Mouse (Mus musculus): ENCODE results near the gene Gpr25. TPM values are rescaled to one million over a fixed set of nuclear protein-coding genes. Genes with fewer than 3 reads are reported as not detected.
A peak's percentile ranks its signal among the peaks of the same experiment; 100 is the strongest.

Gene Gpr25
- total RNA-seq, 1 experiment, result not detected

DNA sequence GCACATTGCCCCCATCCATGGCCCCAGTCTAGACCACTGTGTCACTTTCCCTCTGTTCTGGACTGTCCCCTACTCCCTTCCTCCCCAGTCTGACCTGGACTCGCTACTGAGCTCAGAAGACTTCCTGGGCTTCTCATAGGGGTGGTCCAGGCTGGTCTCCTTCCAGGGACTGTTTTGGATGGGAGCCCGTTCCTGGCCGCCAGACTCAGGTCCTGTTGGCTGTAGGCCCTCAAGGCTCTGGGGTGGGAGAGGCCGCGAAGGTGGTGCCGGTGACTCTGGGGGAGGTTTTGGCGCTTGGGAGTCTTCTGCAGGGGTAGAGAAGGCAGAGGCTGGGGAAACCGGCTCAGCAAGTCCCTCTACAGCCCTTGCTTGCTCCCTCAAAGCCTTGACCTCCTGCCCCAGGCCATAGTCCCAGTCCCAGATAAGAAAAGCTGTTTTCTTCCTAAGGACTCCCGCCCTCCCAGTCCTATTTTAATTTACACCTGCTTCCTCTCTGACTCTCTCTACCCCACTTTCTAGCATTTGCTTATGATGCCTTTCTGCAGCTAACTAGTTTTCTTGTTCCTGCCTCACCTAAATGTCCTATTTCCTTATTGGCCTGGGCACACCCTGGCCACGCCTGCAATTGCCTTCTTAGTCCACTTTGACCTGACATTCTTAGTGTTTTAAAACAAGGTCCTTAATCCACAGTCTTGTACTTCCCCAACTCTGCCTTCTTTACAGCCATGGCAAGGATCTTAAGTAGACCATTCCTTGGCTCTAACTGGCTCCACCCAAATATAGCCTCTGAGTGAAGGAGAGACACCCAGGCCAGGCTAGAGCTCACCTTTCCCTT is 40.4 kb downstream of the Gpr25 start:
- Histone ChIP-seq H3K4me3 (ENCODE audit: insufficient read depth in 1 of 2, low read depth in 1 of 2, low read length in 2 of 2, poor library complexity in 1 of 2, severe bottlenecking in 1 of 2) (no peak overlapping the region), H3K27ac (ENCODE audit: insufficient read depth, low read depth, low read length, poor library complexity, severe bottlenecking) (no peak overlapping the region), H3K9me3 (ENCODE audit: control insufficient read depth, insufficient read depth, low read depth, low read length) (no peaks in the 10 kb centered on the region), H3K36me3 (ENCODE audit: control insufficient read depth, insufficient read depth, low read length, poor library complexity, severe bottlenecking) (peaks cover 35% of the 10 kb centered on the region), H3K4me1 (ENCODE audit: control insufficient read depth in 2 of 2, insufficient read depth in 2 of 2, low read length in 2 of 2, poor library complexity in 1 of 2) (peaks cover 0 to 6% of the 10 kb centered on the region in 2 experiments; a peak in 1 of 4 replicates), H3K9ac (ENCODE audit: insufficient read depth, low read depth, low read length, poor library complexity, severe bottlenecking) (no peak overlapping the region)
- DNase-seq (ENCODE audit: low read depth, low spot score), result no peak
- in situ Hi-C loops (cut with MboI; ENCODE audit: low sequenced_read_pairs in 2 of 2, unreplicated experiment in 2 of 2), result no loop called here
- TF ChIP-seq MAFK (IDR thresholded peaks at IDR 0.05; ENCODE audit: insufficient read depth, low read depth, low read length), result no peak
- no peak for TF ChIP-seq HCFC1 (IDR thresholded peaks at IDR 0.05; ENCODE audit: borderline replicate concordance, insufficient read depth, low read length)
- TF ChIP-seq ZC3H11A (IDR thresholded peaks at IDR 0.05; ENCODE audit: borderline replicate concordance, low read depth, low read length), result no peak
- TF ChIP-seq CHD2 (IDR thresholded peaks at IDR 0.05; ENCODE audit: low read depth, low read length), result no peak
- TF ChIP-seq ZNF384 (IDR thresholded peaks at IDR 0.05; ENCODE audit: low read depth, low read length), result no peak

DNA sequence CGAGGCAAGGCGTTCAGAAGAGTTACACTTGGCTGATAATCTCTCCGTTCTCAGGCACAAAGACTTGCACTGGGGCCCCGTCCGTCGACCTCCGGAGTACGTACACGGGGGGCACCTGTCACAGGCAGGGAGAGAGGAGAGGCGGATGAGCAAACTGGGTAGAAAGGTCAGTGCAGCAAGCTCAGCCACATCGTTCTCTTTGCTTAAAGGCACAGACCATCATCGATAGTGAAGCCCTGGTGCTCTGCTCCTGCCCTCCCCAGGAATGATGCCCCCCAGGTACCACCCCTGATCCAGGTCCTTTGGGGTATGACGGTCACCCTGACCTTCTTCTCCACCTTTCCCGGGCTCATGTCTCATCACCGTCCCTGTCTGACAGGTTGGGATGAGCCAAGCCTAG is 46.4 kb downstream of the Gpr25 start:
- Histone ChIP-seq H3K27ac (ENCODE audit: insufficient read depth, low read depth, low read length, poor library complexity, severe bottlenecking) (no peak overlapping the region), H3K9me3 (ENCODE audit: control insufficient read depth, insufficient read depth, low read depth, low read length) (no peaks in the 10 kb centered on the region), H3K36me3 (ENCODE audit: control insufficient read depth, insufficient read depth, low read length, poor library complexity, severe bottlenecking) (peaks cover 13% of the 10 kb centered on the region), H3K4me3 (ENCODE audit: insufficient read depth in 1 of 2, low read depth in 1 of 2, low read length in 2 of 2, poor library complexity in 1 of 2, severe bottlenecking in 1 of 2) (no peak overlapping the region), H3K9ac (ENCODE audit: insufficient read depth, low read depth, low read length, poor library complexity, severe bottlenecking) (no peak overlapping the region), H3K4me1 (ENCODE audit: control insufficient read depth in 2 of 2, insufficient read depth in 2 of 2, low read length in 2 of 2, poor library complexity in 1 of 2) (peaks cover 0 to 6% of the 10 kb centered on the region in 2 experiments; a peak in 1 of 4 replicates)
- TF ChIP-seq MAFK (IDR thresholded peaks at IDR 0.05; ENCODE audit: insufficient read depth, low read depth, low read length) (no peak), ZC3H11A (IDR thresholded peaks at IDR 0.05; ENCODE audit: borderline replicate concordance, low read depth, low read length) (no peak), HCFC1 (IDR thresholded peaks at IDR 0.05; ENCODE audit: borderline replicate concordance, insufficient read depth, low read length) (no peak), CHD2 (IDR thresholded peaks at IDR 0.05; ENCODE audit: low read depth, low read length) (no peak), ZNF384 (IDR thresholded peaks at IDR 0.05; ENCODE audit: low read depth, low read length) (no peak)
- no peak for DNase-seq (ENCODE audit: low read depth, low spot score)
- in situ Hi-C loops (cut with MboI; ENCODE audit: low sequenced_read_pairs in 2 of 2, unreplicated experiment in 2 of 2), result no loop called here

DNA sequence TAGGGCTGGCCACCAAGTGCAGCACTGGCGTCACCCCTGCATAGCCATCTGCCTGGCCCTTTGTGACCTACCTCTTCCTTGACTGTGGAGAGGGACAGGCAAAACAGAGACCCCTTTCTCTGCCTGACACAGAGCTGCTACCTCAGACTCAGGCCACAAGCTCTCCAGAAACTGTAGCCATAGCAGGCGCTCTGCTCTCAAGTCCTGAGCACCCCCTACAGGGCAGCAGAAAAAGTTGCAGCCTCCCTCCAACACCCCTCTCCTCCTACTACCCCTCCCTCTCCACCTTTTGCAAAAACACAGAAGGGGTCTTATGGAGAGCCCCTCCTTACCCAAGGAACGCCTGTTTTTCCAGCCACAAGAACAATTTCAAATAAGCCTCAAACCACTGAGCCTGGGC is 47.9 kb downstream of the Gpr25 start, which contains the start of gene Mroh3:
Mroh3 (minus strand) TSS at position 26 of the 400 bp plus-strand sequence.
- H3K36me3 ChIP-seq (ENCODE audit: control insufficient read depth, insufficient read depth, low read length, poor library complexity, severe bottlenecking), result peaks cover 7% of the 10 kb centered on the region; the same call in 1 of the 2 replicates
- TF ChIP-seq HCFC1 (IDR thresholded peaks at IDR 0.05; ENCODE audit: borderline replicate concordance, insufficient read depth, low read length), result no peak
- TF ChIP-seq ZC3H11A (IDR thresholded peaks at IDR 0.05; ENCODE audit: borderline replicate concordance, low read depth, low read length), result no peak
- no peak for TF ChIP-seq ZNF384 (IDR thresholded peaks at IDR 0.05; ENCODE audit: low read depth, low read length)
- TF ChIP-seq CHD2 (IDR thresholded peaks at IDR 0.05; ENCODE audit: low read depth, low read length), result no peak
- DNase-seq (ENCODE audit: low read depth, low spot score), result peak; percentile 44

More for the DNA sequence above, 47.9 kb downstream of the Gpr25 start, which contains the start of gene Mroh3:
- Histone ChIP-seq H3K4me1 (ENCODE audit: control insufficient read depth in 2 of 2, insufficient read depth in 2 of 2, low read length in 2 of 2, poor library complexity in 1 of 2) (peaks cover 0 to 6% of the 10 kb centered on the region in 2 experiments; a peak in 1 of 4 replicates), H3K4me3 (ENCODE audit: insufficient read depth in 1 of 2, low read depth in 1 of 2, low read length in 2 of 2, poor library complexity in 1 of 2, severe bottlenecking in 1 of 2) (no peak within 1 kb of the TSS), H3K9ac (ENCODE audit: insufficient read depth, low read depth, low read length, poor library complexity, severe bottlenecking) (peak within 1 kb of the TSS; percentile 47; the same call in 1 of the 2 replicates), H3K9me3 (ENCODE audit: control insufficient read depth, insufficient read depth, low read depth, low read length) (no peaks in the 10 kb centered on the region), H3K27ac (ENCODE audit: insufficient read depth, low read depth, low read length, poor library complexity, severe bottlenecking) (no peak within 1 kb of the TSS)
- in situ Hi-C loops (cut with MboI; ENCODE audit: low sequenced_read_pairs in 2 of 2, unreplicated experiment in 2 of 2), result no loop called here

Other genes starting within 250 kb of the Gpr25 start
- not detected in 2 replicates for gene Ascl5, start 210.1 kb downstream of the Gpr25 start, total RNA-seq (2012; rRNA removed)
- gene Cacna1s, start 208.1 kb downstream of the Gpr25 start, total RNA-seq (2012; rRNA removed), result 15.8 and 17.2 TPM in 2 replicates
- 3.0 and 4.4 TPM in 2 replicates for gene Kif21b, start 129.5 kb downstream of the Gpr25 start, total RNA-seq (2012; rRNA removed)
- 0.22 and 0.26 TPM in 2 replicates for gene Mroh3, start 48.0 kb downstream of the Gpr25 start, total RNA-seq (2012; rRNA removed)
- gene Inava, start 26.6 kb downstream of the Gpr25 start, total RNA-seq (2012; rRNA removed), result 8.5 and 9.6 TPM in 2 replicates
- gene Camsap2, start 85.2 kb upstream of the Gpr25 start, total RNA-seq (2012; rRNA removed), result 20.3 and 20.6 TPM in 2 replicates
- 13.7 and 14.0 TPM in 2 replicates for gene Ddx59, start 154.4 kb upstream of the Gpr25 start, total RNA-seq (2012; rRNA removed)
- 12.2 and 12.9 TPM in 2 replicates for gene Kif14, start 205.5 kb upstream of the Gpr25 start, total RNA-seq (2012; rRNA removed)

Measured in ES-E14 (cell line).